Mouse (Mus musculus) myocyte (in vitro differentiated cells): Measurements from ENCODE around the gene Arhgdia.

ENCODE experiments used
- CEBPB ChIP-seq: IDR thresholded peaks from 2 replicates; pipeline ENCODE4 v1.6.1; 2011; ENCODE audit warnings: mild to moderate bottlenecking, moderate library complexity; ENCODE audit not compliant: poor library complexity, insufficient read depth, severe bottlenecking
- E2F4 ChIP-seq: IDR thresholded peaks from one replicate; pipeline ENCODE4 v1.6.1; 2011; ENCODE audit warnings: mild to moderate bottlenecking, control low read depth, moderate library complexity; ENCODE audit not compliant: insufficient read depth
- MAX ChIP-seq: IDR thresholded peaks from one replicate; pipeline ENCODE4 v1.6.1; 2011; ENCODE audit warnings: low read depth, mild to moderate bottlenecking, control low read depth
- MYOD1 ChIP-seq, 3 experiments: IDR thresholded peaks; one replicate each; pipeline ENCODE4 v1.6.1; 2011; ENCODE audit warnings: control low read depth in 2 of 3, low read depth in 2 of 3, mild to moderate bottlenecking in 2 of 3, moderate library complexity in 1 of 3; ENCODE audit not compliant: insufficient read length in 2 of 3, control insufficient read depth in 1 of 3
- MYOG ChIP-seq, 3 experiments: IDR thresholded peaks; one replicate each; pipeline ENCODE4 v1.6.1; 2011; ENCODE audit warnings: control low read depth in 2 of 3, low read depth in 2 of 3, mild to moderate bottlenecking in 2 of 3; ENCODE audit not compliant: insufficient read length in 2 of 3, control insufficient read depth in 1 of 3, insufficient read depth in 1 of 3
- POLR2A ChIP-seq: IDR thresholded peaks from one replicate; pipeline ENCODE4 v1.6.1; 2011; ENCODE audit warnings: low read depth, mild to moderate bottlenecking, control low read depth, moderate library complexity; ENCODE audit not compliant: insufficient read length
- POLR2AphosphoS2 ChIP-seq: IDR thresholded peaks from one replicate; pipeline ENCODE4 v1.6.1; 2011; ENCODE audit warnings: low read depth, control low read depth; ENCODE audit not compliant: insufficient read length
- REST ChIP-seq: IDR thresholded peaks from one replicate; pipeline ENCODE4 v1.6.1; 2011; ENCODE audit warnings: mild to moderate bottlenecking, control low read depth, moderate library complexity; ENCODE audit not compliant: insufficient read depth, insufficient read length
- SRF ChIP-seq: IDR thresholded peaks from one replicate; pipeline ENCODE4 v1.6.1; 2011; ENCODE audit warnings: low read depth; ENCODE audit not compliant: control insufficient read depth, insufficient read length
- TCF12 ChIP-seq: IDR thresholded peaks from one replicate; pipeline ENCODE4 v1.6.1; 2011; ENCODE audit warnings: mild to moderate bottlenecking, control low read depth; ENCODE audit not compliant: poor library complexity, insufficient read depth, severe bottlenecking
- USF1 ChIP-seq: IDR thresholded peaks from one replicate; pipeline ENCODE4 v1.6.1; 2011; ENCODE audit warnings: low read depth, mild to moderate bottlenecking, control low read depth, moderate library complexity

DNA sequence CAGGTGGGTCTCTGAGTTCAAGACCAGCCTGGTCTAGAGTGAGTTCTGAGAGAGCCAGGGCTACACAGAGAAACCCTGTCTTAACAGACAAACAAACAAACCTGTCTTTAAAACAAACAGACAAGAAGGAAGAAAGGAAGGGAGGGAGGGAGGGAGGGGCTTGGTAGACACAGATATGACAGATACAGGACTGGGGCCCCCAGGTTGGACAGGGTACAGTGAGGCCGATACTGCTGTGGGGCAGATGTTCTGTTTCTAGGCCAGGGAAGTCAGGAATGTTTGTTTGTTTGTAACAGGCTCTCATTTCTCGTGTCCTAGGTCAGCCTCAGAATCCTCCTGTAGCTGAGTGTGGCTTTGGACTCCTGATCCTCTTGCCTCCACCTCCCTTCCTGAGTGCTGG lies 22.1 kb upstream of the Arhgdia start:
- TF ChIP-seq SRF = no peak
- TF ChIP-seq POLR2A = no peak
- TF ChIP-seq MAX = no peak
- no peak for TF ChIP-seq CEBPB
- TF ChIP-seq TCF12 = no peak
- no peak for TF ChIP-seq USF1
- TF ChIP-seq E2F4 = no peak
- no peak for TF ChIP-seq POLR2AphosphoS2
- no peak for TF ChIP-seq MYOG (IDR thresholded peaks at IDR 0.05; ENCODE audit: control insufficient read depth in 1 of 3, insufficient read depth in 1 of 3, insufficient read length in 2 of 3, low read depth in 2 of 3)
- no peak for TF ChIP-seq MYOD1 (IDR thresholded peaks at IDR 0.05; ENCODE audit: control insufficient read depth in 1 of 3, insufficient read length in 2 of 3, low read depth in 2 of 3)
- no peak for TF ChIP-seq REST
